Mouse (Mus musculus) left cerebral cortex, postnatal 10 days (tissue): ENCODE results near the gene Gse1. TPM values are rescaled to one million over a fixed set of nuclear protein-coding genes. Genes with fewer than 3 reads are reported as not detected.

Source experiments
- DNase-seq, 2 experiments: peaks; one replicate each; pipeline ENCODE4 v3.0.0; 2021 to 2022; ENCODE audit warnings: low spot score in 2 of 2, mixed read lengths in 1 of 2; ENCODE audit errors: extremely low spot score in 1 of 2
- intact Hi-C: fragments of 180-260 bp; cut with DNase I; formaldehyde crosslinking; loops from one replicate; pipeline ENCODE4 v1.15.1; 2025
- total RNA-seq, 2 experiments: library from RNA; stranded (reverse); gene quantifications; 2 replicates each; pipeline ENCODE4 v1.2.3; 2021

Gse1 gene
- total RNA-seq, 2 experiments from 2014 or later = 41.7 to 45.3 TPM

GRCm38 (mm10) chr8:120374070-120374469 lies 145.8 kb downstream of the Gse1 start:
- no peak for DNase-seq
- intact Hi-C loops = no loop called here

GRCm38 (mm10) chr8:120374514-120374913 lies 146.3 kb downstream of the Gse1 start:
- DNase-seq = no peak
- intact Hi-C loops = no loop called here

DNA sequence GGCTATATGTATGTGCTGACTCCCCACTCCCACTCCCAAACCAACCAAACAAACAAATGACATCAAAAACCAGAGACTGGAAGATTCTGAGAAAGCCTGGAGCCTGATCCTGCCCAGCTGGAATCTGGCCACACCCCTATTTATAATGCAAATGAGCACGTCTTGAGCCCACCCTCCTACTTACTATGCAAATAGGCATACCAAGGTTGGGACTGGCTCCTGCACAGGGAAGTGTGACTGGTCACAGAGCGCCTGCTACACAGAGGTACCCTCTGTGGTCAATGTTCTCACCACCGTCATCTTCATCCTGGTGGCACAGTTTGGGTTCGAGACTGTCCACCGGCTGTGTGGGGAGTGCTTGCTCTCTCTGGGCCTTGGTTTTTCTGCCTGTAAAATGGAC lies 146.9 kb downstream of the Gse1 start:
- no peak for DNase-seq
- intact Hi-C loops = no loop called here

GRCm38 (mm10) chr8:120376215-120376614 lies 148.0 kb downstream of the Gse1 start:
- no peak for DNase-seq
- intact Hi-C loops = no loop called here

- intact Hi-C loops = no loop called here
Measured at GRCm38 (mm10) chr8:120376847-120377802, 148.9 kb downstream of the Gse1 start.

GRCm38 (mm10) chr8:120377803-120378189 lies 149.5 kb downstream of the Gse1 start:
- no peak for DNase-seq

More at GRCm38 (mm10) chr8:120376847-120377802, 148.9 kb downstream of the Gse1 start:
- no peak for DNase-seq

GRCm38 (mm10) chr8:120378306-120378705 lies 150.1 kb downstream of the Gse1 start:
- intact Hi-C loops = no loop called here
- peak in 1 of 2 experiments; percentile 54 for DNase-seq

More at GRCm38 (mm10) chr8:120377803-120378189, 149.5 kb downstream of the Gse1 start:
- intact Hi-C loops = no loop called here

GRCm38 (mm10) chr8:120379015-120379414 lies 150.8 kb downstream of the Gse1 start:
- intact Hi-C loops = no loop called here

DNA sequence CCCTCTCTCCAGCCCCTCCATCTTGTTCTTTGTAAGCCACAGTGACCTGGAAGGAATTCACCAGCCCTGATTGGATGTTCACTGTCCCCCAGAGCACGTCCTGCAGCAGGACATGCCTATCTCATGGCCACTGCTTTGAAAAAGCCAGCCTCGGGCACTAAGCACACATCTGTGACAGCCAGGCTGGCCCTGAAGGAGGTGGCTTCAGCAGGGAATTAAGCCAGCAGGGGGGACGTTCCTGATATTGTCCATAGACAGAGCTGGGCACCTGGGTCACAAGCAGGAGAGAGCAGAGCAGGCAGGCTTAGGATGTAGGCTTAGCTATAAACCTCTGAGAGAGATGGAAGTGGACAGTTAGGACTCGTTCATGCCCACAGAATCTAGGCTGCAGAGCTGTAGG lies 153.6 kb downstream of the Gse1 start:
- DNase-seq = no peak
- intact Hi-C loops = no loop called here

More at GRCm38 (mm10) chr8:120379015-120379414, 150.8 kb downstream of the Gse1 start:
- no peak for DNase-seq

DNA sequence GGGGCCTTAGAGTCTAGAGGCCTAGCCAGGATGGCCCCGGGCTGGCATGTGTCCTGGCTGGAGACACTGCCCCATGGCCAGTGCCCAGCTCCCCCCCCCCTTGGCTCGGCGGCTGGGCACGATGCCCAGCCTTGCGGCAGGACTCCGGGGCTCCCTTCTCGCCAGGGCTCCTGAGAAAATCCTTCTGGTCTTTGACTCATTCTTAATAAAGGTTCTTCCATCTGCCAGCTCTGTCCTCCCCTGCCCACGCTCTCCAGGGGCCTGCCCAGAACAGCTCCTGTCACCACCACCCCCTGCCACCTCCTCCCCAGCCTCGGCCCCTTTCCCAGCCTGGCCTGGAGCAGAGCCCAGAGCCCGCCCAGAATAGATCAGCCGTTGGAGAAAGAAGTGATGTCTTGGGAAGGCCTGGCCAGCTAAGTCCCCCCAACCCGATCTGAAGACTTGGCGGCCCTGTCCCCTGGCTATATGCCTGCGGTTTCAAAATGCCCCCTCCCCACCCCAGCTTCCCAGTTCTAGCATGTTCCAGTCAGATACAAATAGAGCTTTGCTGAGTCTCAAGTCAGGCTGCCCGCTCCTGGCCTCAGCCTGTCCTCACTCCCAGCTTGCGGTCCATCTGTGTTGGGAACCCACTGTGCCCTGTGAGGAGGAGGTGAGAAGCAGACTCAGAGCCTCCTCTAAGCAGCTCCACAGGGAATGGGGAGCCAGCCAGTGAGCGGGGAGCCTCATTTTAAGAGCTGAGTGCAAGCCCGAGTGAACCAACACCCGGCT lies 154.4 kb downstream of the Gse1 start:
- peak; percentile 90 to 91 for DNase-seq
- intact Hi-C loops = no loop called here

DNA sequence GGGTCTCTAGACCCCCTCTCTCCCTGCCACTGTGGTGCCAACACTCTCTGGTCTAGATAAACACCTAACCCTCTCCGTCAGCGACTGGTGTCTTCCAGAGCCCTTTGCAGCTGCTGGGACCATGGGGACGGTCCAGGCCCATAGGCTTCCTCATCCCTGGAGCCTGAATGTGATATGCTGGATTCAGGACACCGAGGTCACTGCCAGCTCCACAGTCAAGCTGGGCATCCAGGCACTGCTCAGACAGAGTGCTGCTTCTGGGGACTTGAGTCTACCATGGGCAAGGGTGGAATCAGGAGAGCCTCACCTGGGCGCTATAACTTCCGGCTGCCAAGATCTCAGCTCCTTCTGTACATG lies 154.9 kb downstream of the Gse1 start:
- DNase-seq = no peak
- intact Hi-C loops = no loop called here

- intact Hi-C loops = no loop called here
- DNase-seq = no peak
Measured at GRCm38 (mm10) chr8:120383713-120384112, 155.5 kb downstream of the Gse1 start.

- intact Hi-C loops = no loop called here
- no peak for DNase-seq
Measured at GRCm38 (mm10) chr8:120384745-120385144, 156.5 kb downstream of the Gse1 start.

GRCm38 (mm10) chr8:120388246-120388645 lies 160.0 kb downstream of the Gse1 start:
- DNase-seq = no peak
- intact Hi-C loops = no loop called here

DNA sequence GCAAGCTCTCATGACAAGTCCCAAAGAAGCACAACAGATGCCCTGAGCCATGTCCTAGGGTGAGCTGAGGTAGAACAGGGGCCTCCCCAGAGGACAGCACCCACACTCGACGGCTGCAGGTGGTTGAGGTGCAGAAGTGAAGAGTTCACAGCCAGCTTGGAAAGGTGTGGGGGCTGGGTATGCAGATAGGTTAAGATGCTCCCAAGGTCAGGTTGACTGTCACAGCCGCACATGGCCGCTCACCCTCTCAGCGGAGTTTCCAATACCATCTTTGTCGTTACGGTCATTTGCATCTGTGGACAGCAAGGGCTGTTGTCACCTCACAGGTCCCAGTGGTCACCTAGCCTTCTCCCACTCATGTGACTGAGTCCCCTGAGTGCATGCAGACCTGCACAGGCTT lies 162.3 kb downstream of the Gse1 start:
- DNase-seq = no peak
- intact Hi-C loops = no loop called here

- DNase-seq = no peak
- intact Hi-C loops = no loop called here
Measured at GRCm38 (mm10) chr8:120391856-120392255, 163.6 kb downstream of the Gse1 start.

GRCm38 (mm10) chr8:120393085-120393484 lies 164.8 kb downstream of the Gse1 start:
- intact Hi-C loops = no loop called here
- no peak for DNase-seq

DNA sequence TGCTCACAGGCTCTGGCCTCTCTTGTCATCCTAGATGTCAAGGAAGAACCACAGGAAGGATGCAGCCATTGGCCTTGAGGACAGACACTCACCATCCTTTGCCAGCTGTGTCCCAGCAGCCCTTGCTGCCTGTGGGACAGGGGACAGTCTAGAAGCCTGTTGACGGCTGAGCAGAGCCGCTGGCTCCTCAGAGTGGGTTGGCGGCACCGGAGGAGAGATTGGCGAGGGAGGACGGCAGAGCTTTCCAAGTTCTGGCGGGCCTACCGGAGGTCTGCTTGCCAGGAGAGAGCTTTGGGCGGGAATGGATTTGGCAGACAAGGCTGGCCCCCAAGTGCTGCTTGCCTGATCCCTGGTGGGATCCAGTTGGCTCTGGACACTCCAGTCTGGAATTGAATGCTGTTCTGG lies 165.6 kb downstream of the Gse1 start:
- DNase-seq = peak; percentile 57 to 76
- intact Hi-C loops = no loop called here

GRCm38 (mm10) chr8:120395892-120396291 lies 167.6 kb downstream of the Gse1 start:
- DNase-seq = no peak

GRCm38 (mm10) chr8:120396756-120397155 lies 168.5 kb downstream of the Gse1 start:
- intact Hi-C loops = no loop called here
- DNase-seq = no peak

More at GRCm38 (mm10) chr8:120395892-120396291, 167.6 kb downstream of the Gse1 start:
- intact Hi-C loops = no loop called here
